Mouse (Mus musculus) G1E (cell line): ENCODE measurements at regions not wholly inside any gene's neighbourhood (a gene's known extent, or its start where the extent isn't known, plus 50 kb on each side); places are given as distances from the start of the nearest gene placed in this dataset.

ENCODE experiments used
- CTCF ChIP-seq: IDR thresholded peaks from 2 replicates; pipeline ENCODE4 v1.5.1; 2012; ENCODE audit warnings: low read depth, low read length, inconsistent platforms, mixed read lengths
- GATA2 ChIP-seq: IDR thresholded peaks from 2 replicates; pipeline ENCODE4 v1.6.1; 2012; ENCODE audit warnings: low read depth, low read length, inconsistent platforms, borderline replicate concordance

DNA sequence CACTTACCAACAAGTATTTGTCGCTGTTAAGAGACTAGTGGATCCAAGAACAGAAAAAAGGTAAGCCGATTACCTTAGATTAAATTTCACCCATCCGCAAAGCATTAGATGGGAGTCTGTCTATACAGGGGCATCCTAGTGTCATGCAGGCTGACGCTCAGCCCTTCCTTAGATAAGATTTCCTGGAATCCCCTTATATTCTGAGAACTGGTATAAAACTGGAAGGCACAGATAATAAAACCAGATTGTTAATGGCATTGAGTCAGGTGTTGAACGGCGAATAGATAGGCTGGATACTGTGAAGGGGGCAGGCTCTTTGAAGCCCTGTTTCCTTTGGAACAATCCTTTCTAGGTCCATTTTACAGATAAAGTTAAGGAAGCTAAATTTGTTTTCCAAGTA, 74.1 kb upstream of the Hnrnpk start:
- TF ChIP-seq CTCF: no peak
- TF ChIP-seq GATA2: no peak
